Mouse (Mus musculus): ENCODE results near the gene Celsr1. TPM values are rescaled to one million over a fixed set of nuclear protein-coding genes. Genes with fewer than 3 reads are reported as not detected.

Celsr1 gene
- polyA plus RNA-seq, 1 experiment from 2014 or later = 30.8 TPM

- ChIA-PET CTCF (no interaction called here), POLR2A (interaction anchor here (1.4 kb wide), 1 partner anchor 16 kb away, joined by 3 read pairs; no protein-coding TSS in a partner anchor)
- no peak for DNase-seq (ENCODE audit: low read depth, low spot score)
- in situ Hi-C loops (cut with MboI; ENCODE audit: low pct_unique_long_range_greater_than_20kb) = no loop called here
- H3K27me3 ChIP-seq = no peaks in the 10 kb centered on the region
- no peak for TF ChIP-seq CTCF (IDR thresholded peaks at IDR 0.05)
- no peak for ATAC-seq
Observed at GRCm38 (mm10) chr15:86075305-86076047, 41.9 kb upstream of the Celsr1 start.

GRCm38 (mm10) chr15:86074171-86074937 is 40.8 kb upstream of the Celsr1 start:
- in situ Hi-C loops (cut with MboI; ENCODE audit: low pct_unique_long_range_greater_than_20kb) = no loop called here
- no peak for ATAC-seq
- no peak for DNase-seq (ENCODE audit: low read depth, low spot score)
- POLR2A ChIA-PET = interaction anchor here (0.6 kb wide), 1 partner anchor 17 kb away, joined by 3 read pairs; no protein-coding TSS in a partner anchor
- CTCF ChIA-PET = interaction anchor here (0.6 to 1.2 kb wide), 2 partner anchors 22 to 30 kb away, joined by 3 read pairs; no protein-coding TSS in a partner anchor
- TF ChIP-seq CTCF (IDR thresholded peaks at IDR 0.05) = no peak
- no peaks in the 10 kb centered on the region for H3K27me3 ChIP-seq

GRCm38 (mm10) chr15:86071166-86071565 is 37.6 kb upstream of the Celsr1 start:
- in situ Hi-C loops (cut with MboI; ENCODE audit: low pct_unique_long_range_greater_than_20kb) = no loop called here
- POLR2A ChIA-PET = no interaction called here
- TF ChIP-seq CTCF (IDR thresholded peaks at IDR 0.05) = no peak
- no peaks in the 10 kb centered on the region for H3K27me3 ChIP-seq
- no peak for ATAC-seq
- CTCF ChIA-PET = interaction anchor here (1.2 kb wide), 1 partner anchor 20 kb away, joined by 4 read pairs; no protein-coding TSS in a partner anchor
- no peak for DNase-seq (ENCODE audit: low read depth, low spot score)

- TF ChIP-seq CTCF (IDR thresholded peaks at IDR 0.05) = no peak
- CTCF ChIA-PET = no interaction called here
- ATAC-seq (no peak), DNase-seq (ENCODE audit: low read depth, low spot score) (no peak)
- POLR2A ChIA-PET = no interaction called here
- H3K27me3 ChIP-seq = no peaks in the 10 kb centered on the region
- in situ Hi-C loops (cut with MboI; ENCODE audit: low pct_unique_long_range_greater_than_20kb) = no loop called here
Observed at GRCm38 (mm10) chr15:86070368-86070767, 36.8 kb upstream of the Celsr1 start.

GRCm38 (mm10) chr15:86069011-86069791 is 35.6 kb upstream of the Celsr1 start:
- ATAC-seq (no peak), DNase-seq (ENCODE audit: low read depth, low spot score) (no peak)
- ChIA-PET POLR2A (no interaction called here), CTCF (no interaction called here)
- in situ Hi-C loops (cut with MboI; ENCODE audit: low pct_unique_long_range_greater_than_20kb) = no loop called here
- H3K27me3 ChIP-seq = no peaks in the 10 kb centered on the region
- no peak for TF ChIP-seq CTCF (IDR thresholded peaks at IDR 0.05)

GRCm38 (mm10) chr15:86067941-86068495 is 34.4 kb upstream of the Celsr1 start:
- in situ Hi-C loops (cut with MboI; ENCODE audit: low pct_unique_long_range_greater_than_20kb) = no loop called here
- ATAC-seq (no peak), DNase-seq (ENCODE audit: low read depth, low spot score) (no peak)
- ChIA-PET CTCF (no interaction called here), POLR2A (interaction anchor here (1.5 kb wide), 1 partner anchor 39 kb away, joined by 4 read pairs; no protein-coding TSS in a partner anchor)
- no peaks in the 10 kb centered on the region for H3K27me3 ChIP-seq
- TF ChIP-seq CTCF (IDR thresholded peaks at IDR 0.05) = no peak

GRCm38 (mm10) chr15:86067581-86067910 is 34.0 kb upstream of the Celsr1 start:
- no peaks in the 10 kb centered on the region for H3K27me3 ChIP-seq
- DNase-seq (ENCODE audit: low read depth, low spot score) = no peak
- in situ Hi-C loops (cut with MboI; ENCODE audit: low pct_unique_long_range_greater_than_20kb) = no loop called here
- ChIA-PET POLR2A (interaction anchor here (1.5 kb wide), 1 partner anchor 39 kb away, joined by 4 read pairs; no protein-coding TSS in a partner anchor), CTCF (no interaction called here)
- no peak for TF ChIP-seq CTCF (IDR thresholded peaks at IDR 0.05)
- ATAC-seq = peak; percentile 73

- no peaks in the 10 kb centered on the region for H3K27me3 ChIP-seq
- in situ Hi-C loops (cut with MboI; ENCODE audit: low pct_unique_long_range_greater_than_20kb) = no loop called here
- ChIA-PET CTCF (interaction anchor here (1.5 kb wide), 1 partner anchor 11 kb away, joined by 3 read pairs; no protein-coding TSS in a partner anchor), POLR2A (interaction anchor here (0.5 to 1.5 kb wide), 4 partner anchors 13 to 379 kb away, joined by 3 to 6 read pairs (median 4); no protein-coding TSS in a partner anchor)
- TF ChIP-seq CTCF (IDR thresholded peaks at IDR 0.05) = no peak
- no peak for DNase-seq (ENCODE audit: low read depth, low spot score)
- ATAC-seq = peak; percentile 35
Observed at GRCm38 (mm10) chr15:86066836-86067580, 33.4 kb upstream of the Celsr1 start.

GRCm38 (mm10) chr15:86065367-86065766 is 31.8 kb upstream of the Celsr1 start:
- no peak for ATAC-seq

More at GRCm38 (mm10) chr15:86065367-86065766, 31.8 kb upstream of the Celsr1 start:
- TF ChIP-seq CTCF (IDR thresholded peaks at IDR 0.05) = no peak
- POLR2A ChIA-PET = no interaction called here
- CTCF ChIA-PET = interaction anchor here (1.0 kb wide), 1 partner anchor 11 kb away, joined by 3 read pairs; no protein-coding TSS in a partner anchor
- no peaks in the 10 kb centered on the region for H3K27me3 ChIP-seq
- in situ Hi-C loops (cut with MboI; ENCODE audit: low pct_unique_long_range_greater_than_20kb) = no loop called here
- no peak for DNase-seq (ENCODE audit: low read depth, low spot score)

Measured in Patski (cell line).